Mouse (Mus musculus): ENCODE results near the gene Abcb9.

- TF ChIP-seq CTCF (IDR thresholded peaks at IDR 0.05; ENCODE audit: low read depth, low read length) = no peak
- TF ChIP-seq TAL1 (conservative IDR thresholded peaks at IDR 0.05; ENCODE audit: low read depth, low read length) = no peak
- TF ChIP-seq GATA1 (IDR thresholded peaks at IDR 0.05; ENCODE audit: borderline replicate concordance, low read length) = no peak
These were observed 61.1 kb downstream of the Abcb9 start for GRCm38 (mm10) chr5:124034471-124034870.

Data from G1E (cell line).